Mouse (Mus musculus) spleen, adult 2 months (tissue): ENCODE results near the gene Trim80. TPM values are rescaled to one million over a fixed set of nuclear protein-coding genes. Genes with fewer than 3 reads are reported as not detected.
"Not testable (repeated sequence)": the region's sequence is repeated elsewhere in the genome, so short reads cannot be mapped to it uniquely, and the experiment has no call there.

Source experiments
- DNase-seq, 2 experiments: peaks; one replicate each; pipeline versions ENCODE4 v3.0.0 to v3.0.0-alpha.2; 2012 to 2021; ENCODE audit warnings: low spot score in 2 of 2, low read depth in 1 of 2
- H3K27ac ChIP-seq: fragments of 200-500 bp; 2 replicates; pipeline ENCODE4 v1.5.1; 2012; ENCODE audit warnings: low read length, inconsistent platforms; ENCODE audit not compliant: insufficient read depth
- H3K27me3 ChIP-seq: fragments of 200-500 bp; 2 replicates; pipeline ENCODE4 v1.6.1; 2012; ENCODE audit warnings: mild to moderate bottlenecking, moderate library complexity, low read length, inconsistent platforms; ENCODE audit not compliant: control insufficient read depth, insufficient read depth
- H3K36me3 ChIP-seq: fragments of 200-500 bp; 2 replicates; pipeline ENCODE4 v1.6.1; 2012; ENCODE audit warnings: mild to moderate bottlenecking, low read length, inconsistent platforms; ENCODE audit not compliant: control insufficient read depth, insufficient read depth
- H3K4me1 ChIP-seq: fragments of 200-500 bp; 2 replicates; pipeline ENCODE4 v1.6.1; 2011; ENCODE audit warnings: inconsistent platforms; ENCODE audit not compliant: control insufficient read depth, insufficient read depth, insufficient read length
- H3K4me3 ChIP-seq: fragments of 200-500 bp; 2 replicates; pipeline ENCODE4 v1.5.1; 2011; ENCODE audit warnings: mild to moderate bottlenecking, inconsistent platforms; ENCODE audit not compliant: insufficient read depth, insufficient read length; ENCODE audit errors: extremely low read depth
- CTCF ChIP-seq: fragments of 200-500 bp; IDR thresholded peaks from 2 replicates; pipeline ENCODE4 v1.5.1; 2011; ENCODE audit warnings: mild to moderate bottlenecking, inconsistent platforms; ENCODE audit not compliant: insufficient read depth, insufficient read length, insufficient replicate concordance; ENCODE audit errors: extremely low read depth
- POLR2A ChIP-seq: fragments of 200-500 bp; IDR thresholded peaks from 2 replicates; pipeline ENCODE4 v1.6.1; 2011; ENCODE audit warnings: low read depth, low read length, inconsistent platforms
- WGBS: fragments of 180-500 bp; shearing (Covaris S2); methylation state at CpG from one replicate; pipeline ENCODE4 v1.1.7; 2018; 5-methylcytosine and 5-hydroxymethylcytosine counted together
- polyA plus RNA-seq: library from polyadenylated mRNA; depleted of rRNA; stranded (reverse); fragments of >200 nt; gene quantifications from 2 replicates; pipeline ENCODE4 v1.2.3, GENCODE M21; 2012

Gene Trim80
- polyA plus RNA-seq, 1 experiment, result not detected

DNA sequence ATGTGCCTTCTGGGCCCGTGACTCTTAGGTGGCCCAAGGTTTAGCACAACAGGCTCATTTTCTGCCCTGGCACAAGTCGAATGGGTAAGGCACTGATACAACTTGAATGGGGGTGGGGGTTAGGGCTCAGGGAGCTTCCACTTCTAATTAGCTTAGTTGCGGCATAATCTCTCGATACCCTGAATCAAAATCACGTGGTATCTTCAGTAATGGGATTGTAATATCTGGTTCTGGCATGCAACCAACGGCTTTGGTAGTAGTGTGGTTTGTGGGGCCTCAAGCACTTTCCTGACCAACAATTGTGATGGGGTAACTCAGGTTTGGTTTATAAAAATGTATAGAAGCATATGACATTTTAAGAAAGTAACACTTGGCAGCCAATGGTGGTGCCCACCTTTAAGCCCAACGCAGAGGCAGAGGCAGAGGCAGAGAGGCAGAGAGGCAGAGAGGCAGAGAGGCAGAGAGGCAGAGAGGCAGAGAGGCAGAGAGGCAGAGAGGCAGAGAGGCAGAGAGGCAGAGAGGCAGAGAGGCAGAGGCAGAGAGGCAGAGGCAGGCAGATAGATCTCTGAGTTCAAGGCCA is 12.0 kb downstream of the Trim80 start:
- no peaks in the 10 kb centered on the region for H3K36me3 ChIP-seq
- 19% methylated on average over 7 of the region's 7 CpGs for WGBS
- H3K4me1 ChIP-seq, result peaks cover 5% of the 10 kb centered on the region; the same call in 1 of the 2 replicates
- no peak overlapping the region for H3K4me3 ChIP-seq
- no peak for DNase-seq
- no peak for TF ChIP-seq CTCF
- TF ChIP-seq POLR2A, result no peak
- H3K27me3 ChIP-seq, result no peaks in the 10 kb centered on the region
- peak overlapping the region; percentile 76 for H3K27ac ChIP-seq

DNA sequence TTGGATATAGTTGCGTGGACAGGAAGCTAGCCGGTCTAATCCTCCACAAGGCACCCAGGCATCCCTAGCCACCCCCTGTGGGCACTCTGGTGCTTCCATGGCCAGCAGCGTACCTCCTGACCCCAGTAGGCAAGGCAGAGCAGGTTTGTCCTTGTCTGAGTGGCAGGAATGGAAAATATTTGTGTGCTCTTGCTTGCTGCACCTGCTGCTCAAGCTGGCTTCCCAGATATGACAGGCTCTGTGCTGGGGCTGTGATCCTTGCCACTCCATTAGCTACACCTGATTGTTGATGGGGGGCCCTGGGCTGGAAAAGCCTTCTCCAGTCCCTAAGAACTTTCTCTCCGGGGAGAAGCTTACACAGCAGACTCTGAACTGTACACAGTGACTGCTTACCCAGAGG is 13.0 kb downstream of the Trim80 start:
- WGBS, result 75% methylated on average over 4 of the region's 4 CpGs
- TF ChIP-seq POLR2A, result no peak
- no peak for TF ChIP-seq CTCF
- no peak for DNase-seq
- no peak overlapping the region for H3K27ac ChIP-seq
- no peaks in the 10 kb centered on the region for H3K27me3 ChIP-seq
- H3K36me3 ChIP-seq, result no peaks in the 10 kb centered on the region
- H3K4me1 ChIP-seq, result peaks cover 5% of the 10 kb centered on the region; the same call in 1 of the 2 replicates
- no peak overlapping the region for H3K4me3 ChIP-seq

DNA sequence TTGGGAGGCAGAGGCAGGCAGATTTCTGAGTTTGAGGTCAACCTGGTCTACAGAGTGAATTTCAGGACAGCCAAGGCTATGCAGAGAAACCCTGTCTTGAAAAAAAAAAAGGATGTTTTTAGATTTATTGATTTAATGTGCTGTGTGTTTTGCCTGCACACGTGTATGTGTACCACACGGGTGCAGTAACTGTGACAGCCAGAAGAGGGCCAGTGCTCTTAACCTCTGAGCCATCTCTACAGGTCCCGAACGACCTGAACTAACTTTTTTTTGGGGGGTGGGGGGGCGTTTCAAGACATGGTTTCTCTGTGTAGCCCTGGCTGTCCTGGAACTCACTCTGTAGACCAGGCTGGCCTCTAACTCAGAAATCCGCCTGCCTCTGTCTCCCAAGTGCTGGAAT is 14.5 kb downstream of the Trim80 start:
- not testable (repeated sequence) for H3K36me3 ChIP-seq, H3K27ac ChIP-seq, H3K4me3 ChIP-seq, H3K4me1 ChIP-seq, H3K27me3 ChIP-seq, DNase-seq
- WGBS, result 93% methylated on average over 6 of the region's 6 CpGs

DNA sequence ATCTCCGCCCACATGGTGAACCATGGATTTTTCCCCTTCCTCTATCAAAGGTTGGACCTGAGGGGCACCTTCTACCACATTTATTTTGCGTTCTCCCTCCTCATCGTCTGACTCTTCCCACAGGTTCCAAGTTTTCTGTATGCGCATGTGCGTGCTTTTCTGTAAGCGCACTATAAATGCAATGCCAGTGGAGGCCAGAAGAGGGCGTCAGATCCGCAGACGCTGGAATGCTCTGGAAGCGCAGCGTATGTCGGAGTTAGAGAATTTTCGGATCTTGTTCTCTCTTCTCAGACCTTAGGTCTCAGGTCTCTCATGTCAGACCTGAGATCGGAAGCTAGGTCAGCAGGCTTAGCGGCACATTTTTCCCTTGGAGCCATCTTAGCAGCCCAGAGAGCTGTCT is 15.3 kb downstream of the Trim80 start:
- WGBS, result 93% methylated on average over 15 of the region's 15 CpGs
- H3K27me3 ChIP-seq, result no peaks in the 10 kb centered on the region
- no peak for DNase-seq
- H3K4me3 ChIP-seq, result no peak overlapping the region
- no peak overlapping the region for H3K27ac ChIP-seq
- no peak for TF ChIP-seq POLR2A
- TF ChIP-seq CTCF, result no peak
- H3K4me1 ChIP-seq, result peaks cover 5% of the 10 kb centered on the region; the same call in 1 of the 2 replicates
- H3K36me3 ChIP-seq, result no peaks in the 10 kb centered on the region

DNA sequence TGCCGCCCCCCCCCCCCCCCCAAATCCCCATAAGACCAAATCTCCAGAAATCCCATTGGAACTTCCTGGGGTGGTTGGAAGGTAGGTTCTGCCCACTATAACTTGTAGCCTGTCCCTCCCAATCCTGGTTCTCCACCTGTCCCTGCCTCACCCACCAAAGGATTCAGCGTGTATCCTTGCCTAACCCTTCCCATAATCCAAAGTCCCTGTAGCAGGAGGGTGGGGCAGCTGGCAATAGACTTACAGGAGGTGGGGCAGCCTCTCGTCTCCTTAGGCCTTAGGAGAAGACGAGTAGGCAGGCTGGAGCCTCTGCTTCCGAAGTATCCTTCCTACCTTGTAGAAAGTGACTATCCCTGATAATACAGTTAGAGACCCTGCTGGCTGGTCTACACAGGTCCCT is 15.8 kb downstream of the Trim80 start:
- DNase-seq, result no peak
- Histone ChIP-seq H3K27ac (no peak overlapping the region), H3K4me3 (no peak overlapping the region), H3K36me3 (no peaks in the 10 kb centered on the region), H3K27me3 (no peaks in the 10 kb centered on the region), H3K4me1 (peaks cover 5% of the 10 kb centered on the region; the same call in 1 of the 2 replicates)
- WGBS, result 89% methylated on average over 5 of the region's 5 CpGs
- TF ChIP-seq CTCF (no peak), POLR2A (no peak)

DNA sequence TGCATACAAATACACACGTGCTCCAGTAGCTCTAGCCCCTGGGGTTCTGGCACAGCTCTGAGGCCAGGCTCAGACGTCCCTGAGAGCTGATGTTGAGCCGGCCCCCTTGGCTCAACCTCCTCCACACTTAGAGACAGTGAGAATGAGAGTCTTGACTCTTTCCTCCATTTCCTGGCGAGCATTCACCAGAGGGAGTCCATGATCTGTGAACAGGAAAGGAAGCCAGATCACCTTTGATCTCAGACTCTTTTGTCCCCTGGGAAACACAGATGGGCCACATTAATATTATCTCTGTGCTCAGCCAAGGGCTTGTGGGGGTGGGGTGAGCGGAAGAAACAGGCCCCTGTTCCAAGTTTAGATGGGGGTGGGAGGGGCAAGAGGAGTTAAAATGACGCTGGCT is 17.1 kb downstream of the Trim80 start:
- no peak overlapping the region for H3K27ac ChIP-seq

DNA sequence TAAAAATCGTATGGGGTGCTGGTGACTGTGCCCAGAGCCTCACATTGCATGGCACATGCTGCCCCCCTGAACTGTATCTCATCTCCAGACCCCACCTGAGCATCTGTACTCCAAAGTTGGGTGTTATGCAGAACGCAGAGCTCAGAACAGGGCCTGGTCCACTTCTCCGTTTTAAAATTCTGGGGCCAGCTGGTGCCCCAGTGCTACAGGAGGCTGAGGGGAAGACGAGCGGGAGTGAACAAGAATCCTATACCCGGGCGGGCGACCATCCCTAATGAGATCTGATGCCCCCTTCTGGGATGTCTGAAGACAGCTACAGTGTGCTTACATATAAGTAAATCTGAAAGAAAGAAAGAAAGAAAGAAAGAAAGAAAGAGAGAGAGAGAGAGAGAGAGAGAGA is 20.6 kb downstream of the Trim80 start:
- TF ChIP-seq CTCF, result no peak
- TF ChIP-seq POLR2A, result no peak
- no peak overlapping the region for H3K27ac ChIP-seq
- DNase-seq, result no peak
- H3K4me1 ChIP-seq, result no peaks in the 10 kb centered on the region; the same call in 1 of the 2 replicates
- WGBS, result 63% methylated on average over 8 of the region's 8 CpGs
- no peak overlapping the region for H3K4me3 ChIP-seq
- no peaks in the 10 kb centered on the region for H3K27me3 ChIP-seq
- H3K36me3 ChIP-seq, result no peaks in the 10 kb centered on the region

More for the DNA sequence above, 17.1 kb downstream of the Trim80 start:
- no peaks in the 10 kb centered on the region; the same call in 1 of the 2 replicates for H3K4me1 ChIP-seq
- no peaks in the 10 kb centered on the region for H3K27me3 ChIP-seq
- TF ChIP-seq POLR2A, result no peak
- no peak for TF ChIP-seq CTCF
- H3K4me3 ChIP-seq, result no peak overlapping the region
- DNase-seq, result no peak
- H3K36me3 ChIP-seq, result no peaks in the 10 kb centered on the region
- WGBS, result 27% methylated on average over 6 of the region's 6 CpGs
